Mouse (Mus musculus): ENCODE measurements around the gene Ccdc86. TPM values are rescaled to one million over a fixed set of nuclear protein-coding genes. Genes with fewer than 3 reads are reported as not detected.
A peak's percentile ranks its signal among the peaks of the same experiment; 100 is the strongest.

Ccdc86 gene
- polyA plus RNA-seq, 1 experiment from 2014 or later, result 11.0 TPM

DNA sequence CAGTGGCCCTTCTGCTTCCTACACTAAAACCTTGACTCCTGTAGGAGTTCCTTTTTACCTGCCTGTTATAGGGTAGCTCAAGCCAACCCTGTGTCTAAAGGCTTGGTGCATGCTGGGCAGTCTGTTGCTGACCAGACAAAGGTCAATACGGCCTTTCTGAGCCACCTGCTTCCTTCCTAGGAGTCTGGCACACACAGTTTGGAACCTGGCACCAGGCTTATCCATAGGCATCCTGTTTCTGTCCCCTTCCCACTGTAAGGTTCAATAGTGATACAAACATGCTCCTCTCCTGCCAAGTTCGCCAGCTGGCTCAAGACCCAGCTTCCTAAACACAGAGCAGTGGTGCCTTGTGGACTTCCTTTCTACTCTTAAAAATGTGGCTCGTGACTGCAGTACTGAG is 2.6 kb downstream of the Ccdc86 start:
- TF ChIP-seq CTCF (IDR thresholded peaks at IDR 0.05; ENCODE audit: low read depth), result no peak
- H3K36me3 ChIP-seq (ENCODE audit: control insufficient read depth, insufficient read depth), result peaks cover 40% of the 10 kb centered on the region
- 0 out of 2 replicates have a peak, but pooled peaks cover 8% of the 10 kb centered on the region for H3K4me1 ChIP-seq (replicated peaks; ENCODE audit: control insufficient read depth, insufficient read depth, low read length)
- H3K4me3 ChIP-seq (ENCODE audit: low read depth, low read length), result no peak overlapping the region
- no peak overlapping the region; the same call in 1 of the 2 replicates for H3K27ac ChIP-seq (ENCODE audit: low read depth, low read length)
- H3K9me3 ChIP-seq (ENCODE audit: control insufficient read depth), result no peaks in the 10 kb centered on the region
- H3K9ac ChIP-seq (ENCODE audit: low read depth, low read length), result no peak overlapping the region
- no peak for ATAC-seq
- WGBS, result 75% methylated on average over 3 of the region's 3 CpGs
- no peaks in the 10 kb centered on the region for H3K27me3 ChIP-seq (replicated peaks; ENCODE audit: control insufficient read depth, insufficient read depth, low read length)
- peak overlapping the region; percentile 87; the same call in 1 of the 2 replicates for H3K4me2 ChIP-seq (replicated peaks; ENCODE audit: low read depth)

DNA sequence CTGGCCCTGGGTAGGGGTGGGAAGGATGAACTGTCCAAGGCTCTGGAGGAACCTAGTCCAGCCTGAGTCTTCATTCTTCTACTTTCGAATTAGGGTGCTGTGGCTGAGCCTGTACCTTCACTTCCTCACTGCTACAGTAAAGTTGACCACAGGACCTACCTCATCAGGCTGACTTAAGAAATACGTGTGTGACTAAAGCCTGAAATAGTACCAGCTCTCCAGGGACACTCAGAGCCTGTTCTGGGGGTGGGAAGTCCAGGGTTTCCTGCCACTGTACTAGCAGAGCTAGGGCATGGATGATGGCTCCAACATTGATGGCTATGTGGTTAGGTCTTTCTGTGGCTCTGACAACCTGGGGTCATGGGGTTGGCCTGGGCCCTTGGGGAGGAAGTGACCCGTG is 5.1 kb downstream of the Ccdc86 start:
- no peak for ATAC-seq
- H3K4me1 ChIP-seq (replicated peaks; ENCODE audit: control insufficient read depth, insufficient read depth, low read length), result peaks cover 5% of the 10 kb centered on the region; the same call in 1 of the 2 replicates
- 83% methylated on average over 3 of the region's 3 CpGs for WGBS
- H3K27ac ChIP-seq (ENCODE audit: low read depth, low read length), result no peak overlapping the region
- H3K27me3 ChIP-seq (replicated peaks; ENCODE audit: control insufficient read depth, insufficient read depth, low read length), result no peaks in the 10 kb centered on the region
- H3K9ac ChIP-seq (ENCODE audit: low read depth, low read length), result no peak overlapping the region
- H3K36me3 ChIP-seq (ENCODE audit: control insufficient read depth, insufficient read depth), result peaks cover 40% of the 10 kb centered on the region
- no peak overlapping the region for H3K4me3 ChIP-seq (ENCODE audit: low read depth, low read length)
- no peak overlapping the region for H3K4me2 ChIP-seq (replicated peaks; ENCODE audit: low read depth)
- H3K9me3 ChIP-seq (ENCODE audit: control insufficient read depth), result no peaks in the 10 kb centered on the region
- TF ChIP-seq CTCF (IDR thresholded peaks at IDR 0.05; ENCODE audit: low read depth), result no peak

DNA sequence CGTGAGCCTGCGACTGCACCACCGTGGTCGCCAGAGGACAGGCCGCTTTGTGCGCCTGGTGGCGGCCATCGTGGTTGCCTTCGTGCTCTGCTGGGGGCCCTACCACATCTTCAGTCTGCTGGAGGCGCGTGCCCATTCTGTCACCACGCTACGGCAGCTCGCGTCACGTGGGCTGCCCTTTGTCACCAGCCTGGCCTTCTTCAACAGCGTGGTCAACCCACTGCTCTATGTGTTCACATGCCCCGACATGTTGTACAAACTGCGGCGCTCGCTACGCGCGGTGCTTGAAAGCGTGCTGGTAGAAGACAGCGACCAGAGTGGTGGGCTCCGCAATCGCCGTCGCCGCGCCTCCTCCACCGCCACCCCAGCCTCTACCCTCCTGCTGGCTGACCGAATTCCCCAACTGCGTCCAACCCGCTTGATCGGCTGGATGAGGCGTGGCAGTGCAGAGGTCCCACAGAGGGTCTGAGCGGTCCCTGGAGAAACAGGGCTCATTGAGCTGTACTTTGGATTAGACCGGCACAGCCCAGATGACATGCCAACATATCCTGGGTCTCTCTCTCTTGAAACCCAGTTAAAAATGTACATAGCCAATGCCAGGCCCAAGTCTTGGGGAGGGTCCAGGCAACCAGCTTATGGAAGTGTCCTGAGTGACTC is 8.1 kb downstream of the Ccdc86 start:
- H3K36me3 ChIP-seq (ENCODE audit: control insufficient read depth, insufficient read depth), result peaks cover 40% of the 10 kb centered on the region
- no peak overlapping the region for H3K9ac ChIP-seq (ENCODE audit: low read depth, low read length)
- TF ChIP-seq CTCF (IDR thresholded peaks at IDR 0.05; ENCODE audit: low read depth), result no peak
- H3K4me3 ChIP-seq (ENCODE audit: low read depth, low read length), result peak overlapping the region; percentile 21
- H3K9me3 ChIP-seq (ENCODE audit: control insufficient read depth), result no peaks in the 10 kb centered on the region
- H3K27me3 ChIP-seq (replicated peaks; ENCODE audit: control insufficient read depth, insufficient read depth, low read length), result no peaks in the 10 kb centered on the region
- no peak overlapping the region for H3K27ac ChIP-seq (ENCODE audit: low read depth, low read length)
- no peaks in the 10 kb centered on the region; the same call in 1 of the 2 replicates for H3K4me1 ChIP-seq (replicated peaks; ENCODE audit: control insufficient read depth, insufficient read depth, low read length)
- H3K4me2 ChIP-seq (replicated peaks; ENCODE audit: low read depth), result peak overlapping the region; percentile 57
- 10% methylated on average over 40 of the region's 40 CpGs for WGBS
- ATAC-seq, result peak; percentile 55

DNA sequence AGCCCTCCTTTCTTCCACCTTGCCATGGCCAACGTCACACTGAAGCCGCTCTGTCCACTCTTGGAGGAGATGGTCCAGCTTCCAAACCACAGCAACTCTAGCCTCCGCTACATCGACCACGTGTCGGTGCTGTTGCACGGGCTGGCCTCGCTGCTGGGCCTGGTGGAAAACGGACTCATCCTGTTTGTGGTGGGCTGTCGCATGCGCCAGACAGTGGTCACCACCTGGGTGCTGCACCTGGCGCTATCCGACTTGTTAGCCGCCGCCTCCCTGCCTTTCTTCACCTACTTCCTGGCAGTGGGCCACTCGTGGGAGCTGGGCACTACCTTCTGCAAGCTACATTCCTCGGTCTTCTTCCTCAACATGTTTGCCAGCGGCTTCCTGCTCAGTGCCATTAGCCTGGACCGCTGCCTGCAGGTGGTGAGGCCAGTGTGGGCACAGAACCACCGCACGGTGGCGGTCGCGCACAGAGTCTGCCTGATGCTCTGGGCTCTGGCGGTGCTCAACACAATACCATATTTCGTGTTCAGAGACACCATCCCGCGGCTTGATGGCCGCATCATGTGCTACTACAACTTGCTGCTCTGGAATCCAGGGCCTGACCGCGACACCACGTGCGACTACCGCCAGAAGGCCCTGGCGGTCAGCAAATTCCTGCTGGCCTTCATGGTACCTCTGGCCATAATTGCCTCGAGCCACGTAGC is 8.8 kb downstream of the Ccdc86 start:
- H3K27ac ChIP-seq (ENCODE audit: low read depth, low read length), result no peak overlapping the region
- H3K9me3 ChIP-seq (ENCODE audit: control insufficient read depth), result no peaks in the 10 kb centered on the region
- H3K4me1 ChIP-seq (replicated peaks; ENCODE audit: control insufficient read depth, insufficient read depth, low read length), result no peaks in the 10 kb centered on the region; the same call in 1 of the 2 replicates
- H3K36me3 ChIP-seq (ENCODE audit: control insufficient read depth, insufficient read depth), result peaks cover 36% of the 10 kb centered on the region
- TF ChIP-seq CTCF (IDR thresholded peaks at IDR 0.05; ENCODE audit: low read depth), result peak; percentile 92
- H3K27me3 ChIP-seq (replicated peaks; ENCODE audit: control insufficient read depth, insufficient read depth, low read length), result no peaks in the 10 kb centered on the region
- no peak overlapping the region for H3K9ac ChIP-seq (ENCODE audit: low read depth, low read length)
- 24% methylated on average over 37 of the region's 37 CpGs for WGBS
- peak overlapping the region; percentile 21 for H3K4me3 ChIP-seq (ENCODE audit: low read depth, low read length)
- ATAC-seq, result peak; percentile 85
- peak overlapping the region; percentile 57 for H3K4me2 ChIP-seq (replicated peaks; ENCODE audit: low read depth)

GRCm38 (mm10) chr19:10938771-10939170 is 10.3 kb downstream of the Ccdc86 start:
- Histone ChIP-seq H3K9ac (ENCODE audit: low read depth, low read length) (no peak overlapping the region), H3K4me1 (replicated peaks; ENCODE audit: control insufficient read depth, insufficient read depth, low read length) (no peaks in the 10 kb centered on the region; the same call in 1 of the 2 replicates), H3K9me3 (ENCODE audit: control insufficient read depth) (no peaks in the 10 kb centered on the region), H3K36me3 (ENCODE audit: control insufficient read depth, insufficient read depth) (peaks cover 22% of the 10 kb centered on the region), H3K4me3 (ENCODE audit: low read depth, low read length) (no peak overlapping the region), H3K27ac (ENCODE audit: low read depth, low read length) (no peak overlapping the region), H3K27me3 (replicated peaks; ENCODE audit: control insufficient read depth, insufficient read depth, low read length) (no peaks in the 10 kb centered on the region), H3K4me2 (replicated peaks; ENCODE audit: low read depth) (no peak overlapping the region)
- no peak for ATAC-seq
- 25% methylated on average over 3 of the region's 3 CpGs for WGBS
- no peak for TF ChIP-seq CTCF (IDR thresholded peaks at IDR 0.05; ENCODE audit: low read depth)

GRCm38 (mm10) chr19:10937110-10937563 is 11.9 kb downstream of the Ccdc86 start, which contains the start of gene Ptgdr2:
TSS of gene Ptgdr2 (plus strand) at chr19:10937160.
- Histone ChIP-seq H3K4me3 (ENCODE audit: low read depth, low read length) (no peak within 1 kb of the TSS), H3K27me3 (replicated peaks; ENCODE audit: control insufficient read depth, insufficient read depth, low read length) (no peaks in the 10 kb centered on the region), H3K4me2 (replicated peaks; ENCODE audit: low read depth) (no peak within 1 kb of the TSS), H3K9ac (ENCODE audit: low read depth, low read length) (no peak within 1 kb of the TSS), H3K27ac (ENCODE audit: low read depth, low read length) (no peak within 1 kb of the TSS), H3K36me3 (ENCODE audit: control insufficient read depth, insufficient read depth) (peaks cover 6% of the 10 kb centered on the region), H3K4me1 (replicated peaks; ENCODE audit: control insufficient read depth, insufficient read depth, low read length) (no peaks in the 10 kb centered on the region; the same call in 1 of the 2 replicates), H3K9me3 (ENCODE audit: control insufficient read depth) (no peaks in the 10 kb centered on the region)
- ATAC-seq, result no peak
- TF ChIP-seq CTCF (IDR thresholded peaks at IDR 0.05; ENCODE audit: low read depth), result no peak
- WGBS, result 32% methylated on average over 5 of the region's 5 CpGs
